In the genomic region with DNA sequence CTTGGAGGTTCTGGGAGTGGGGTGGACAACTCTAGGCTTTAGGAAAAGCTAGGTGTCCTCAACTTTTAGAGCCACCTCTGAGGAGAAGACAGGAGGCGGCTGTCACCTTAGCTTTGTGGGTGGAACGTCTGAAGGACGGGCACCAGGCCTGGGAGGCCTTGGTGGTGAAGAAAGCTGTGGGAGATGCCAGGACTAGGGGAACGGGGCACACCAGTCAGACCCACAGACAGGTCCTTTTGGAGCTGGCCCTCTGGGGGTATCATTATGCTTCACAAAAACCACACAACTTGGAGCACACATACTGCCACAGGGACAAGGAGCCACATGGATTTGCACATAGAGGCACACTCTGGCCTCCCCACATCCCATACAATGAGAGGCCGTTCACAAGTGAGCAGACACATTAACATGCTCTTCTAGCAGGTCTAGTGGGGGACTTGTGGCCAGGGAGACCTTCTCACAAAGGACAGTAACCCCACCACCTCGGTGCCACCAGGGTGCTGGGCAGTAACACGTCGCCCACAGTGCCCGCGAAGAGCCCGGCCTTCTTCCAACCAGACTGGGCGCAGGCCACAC, we compare ENCODE assay signal across 8 mouse cellular contexts. TPM values are rescaled to one million over a fixed set of nuclear protein-coding genes. Genes with fewer than 3 reads are reported as not detected.
DNase-seq lines count a peak whose midpoint lies in the region; ATAC-seq and TF ChIP-seq lines count a peak whose summit lies in the region.

No protein-coding gene starts in this region.

- peak overlapping the region; percentile 93 for H3K27ac ChIP-seq in kidney, postnatal 0 days
- peak overlapping the region; percentile 100 for H3K27ac ChIP-seq in embryonic facial prominence, embryonic 14.5 days (replicated peaks; ENCODE audit: low read depth, low read length)
- peak overlapping the region; percentile 90 for H3K27ac ChIP-seq in intestine, embryonic 14.5 days (ENCODE audit: low read depth)
- H3K27ac ChIP-seq in neural tube, embryonic 11.5 days (ENCODE audit: low read depth, low read length): peak overlapping the region; percentile 97

- H3K9ac ChIP-seq in kidney, postnatal 0 days (ENCODE audit: low read depth, low read length): peak overlapping the region; percentile 82
- H3K9ac ChIP-seq in embryonic facial prominence, embryonic 14.5 days (ENCODE audit: low read depth, low read length): peak overlapping the region; percentile 90
- peak overlapping the region; percentile 70 for H3K9ac ChIP-seq in intestine, embryonic 14.5 days (ENCODE audit: low read length)
- peak overlapping the region; percentile 84 for H3K9ac ChIP-seq in neural tube, embryonic 11.5 days (ENCODE audit: low read length)

- peak overlapping the region; percentile 74 for H3K4me3 ChIP-seq in kidney, postnatal 0 days (replicated peaks; ENCODE audit: low read depth, low read length)
- H3K4me3 ChIP-seq in embryonic facial prominence, embryonic 14.5 days (ENCODE audit: low read depth, low read length): peak overlapping the region; percentile 70
- peak overlapping the region; percentile 54 for H3K4me3 ChIP-seq in intestine, embryonic 14.5 days (ENCODE audit: low read depth, low read length)
- H3K4me3 ChIP-seq in neural tube, embryonic 11.5 days (ENCODE audit: low read depth, low read length): peak overlapping the region; percentile 51

- WGBS in kidney, postnatal 0 days: 14% methylated on average over 12 of the region's 12 CpGs
- WGBS in embryonic facial prominence, embryonic 14.5 days: 18% methylated on average over 11 of the region's 12 CpGs
- WGBS in intestine, embryonic 14.5 days: 22% methylated on average over 12 of the region's 12 CpGs
- 14% methylated on average over 12 of the region's 12 CpGs for WGBS in neural tube, embryonic 11.5 days

- no peak for DNase-seq in kidney, postnatal 0 days (ENCODE audit: low spot score)
- DNase-seq in kidney, adult 9 months: no peak
- no peak for DNase-seq in embryonic facial prominence, embryonic 14.5 days (ENCODE audit: low spot score)
- DNase-seq in intestine, embryonic 14.5 days (ENCODE audit: low spot score): peak; percentile 90
- no peak for DNase-seq in neural tube, embryonic 11.5 days (ENCODE audit: low spot score)
- DNase-seq in layer of hippocampus, adult 18-20 months (ENCODE audit: low spot score in 2 of 2): no peak
- DNase-seq in testis, postnatal 14 days (ENCODE audit: low spot score): no peak
- DNase-seq in urinary bladder, adult 2 months (ENCODE audit: low spot score): no peak

- H3K36me3 ChIP-seq in kidney, postnatal 0 days (ENCODE audit: insufficient read depth, low read length): no peaks in the 10 kb centered on the region
- H3K36me3 ChIP-seq in embryonic facial prominence, embryonic 14.5 days (ENCODE audit: control insufficient read depth, insufficient read depth, low read length): no peaks in the 10 kb centered on the region
- H3K36me3 ChIP-seq in intestine, embryonic 14.5 days (ENCODE audit: control insufficient read depth, insufficient read depth, low read length): no peaks in the 10 kb centered on the region
- no peaks in the 10 kb centered on the region for H3K36me3 ChIP-seq in neural tube, embryonic 11.5 days (ENCODE audit: control insufficient read depth, insufficient read depth, low read length)

- H3K9me3 ChIP-seq in kidney, postnatal 0 days (replicated peaks; ENCODE audit: low read length): no peaks in the 10 kb centered on the region
- no peaks in the 10 kb centered on the region for H3K9me3 ChIP-seq in embryonic facial prominence, embryonic 14.5 days (ENCODE audit: control insufficient read depth, low read length)
- no peaks in the 10 kb centered on the region for H3K9me3 ChIP-seq in intestine, embryonic 14.5 days (ENCODE audit: control insufficient read depth, low read length)
- no peaks in the 10 kb centered on the region for H3K9me3 ChIP-seq in neural tube, embryonic 11.5 days (ENCODE audit: control insufficient read depth, low read length)

- no peak for TF ChIP-seq CTCF in kidney, postnatal 0 days (IDR thresholded peaks at IDR 0.05; ENCODE audit: low read depth)

- H3K27me3 ChIP-seq in kidney, postnatal 0 days (ENCODE audit: insufficient read depth, low read length): no peaks in the 10 kb centered on the region
- H3K27me3 ChIP-seq in embryonic facial prominence, embryonic 14.5 days (replicated peaks; ENCODE audit: control insufficient read depth, insufficient read depth, low read length): no peaks in the 10 kb centered on the region
- 0 out of 2 replicates have a peak, but pooled peaks cover 2% of the 10 kb centered on the region for H3K27me3 ChIP-seq in intestine, embryonic 14.5 days (replicated peaks; ENCODE audit: control insufficient read depth, insufficient read depth, low read length)
- H3K27me3 ChIP-seq in neural tube, embryonic 11.5 days (ENCODE audit: control insufficient read depth, insufficient read depth, low read length): peaks cover 5% of the 10 kb centered on the region; the same call in 1 of the 2 replicates

- peak overlapping the region; percentile 55 for H3K4me2 ChIP-seq in kidney, postnatal 0 days (ENCODE audit: low read length)
- H3K4me2 ChIP-seq in embryonic facial prominence, embryonic 14.5 days (ENCODE audit: low read depth, low read length): peak overlapping the region; percentile 79
- H3K4me2 ChIP-seq in intestine, embryonic 14.5 days (ENCODE audit: low read length): peak overlapping the region; percentile 76
- peak overlapping the region; percentile 70 for H3K4me2 ChIP-seq in neural tube, embryonic 11.5 days (ENCODE audit: low read depth)

- no peak for ATAC-seq in kidney, postnatal 0 days (replicated peaks; ENCODE audit: low FRiP score, low read depth)
- no peak for ATAC-seq in embryonic facial prominence, embryonic 14.5 days (ENCODE audit: low read depth)
- ATAC-seq in intestine, embryonic 14.5 days (replicated peaks; ENCODE audit: low FRiP score, low TSS enrichment, low read depth): no peak
- peak; percentile 8; the same call in 1 of the 2 replicates for ATAC-seq in neural tube, embryonic 11.5 days (ENCODE audit: insufficient read depth, low FRiP score, low TSS enrichment)

- H3K4me1 ChIP-seq in kidney, postnatal 0 days (replicated peaks; ENCODE audit: insufficient read depth, low read length): peaks cover 38% of the 10 kb centered on the region
- H3K4me1 ChIP-seq in embryonic facial prominence, embryonic 14.5 days (ENCODE audit: control insufficient read depth, insufficient read depth, low read length): peaks cover 43% of the 10 kb centered on the region
- H3K4me1 ChIP-seq in intestine, embryonic 14.5 days (replicated peaks; ENCODE audit: control insufficient read depth, insufficient read depth, low read length): peaks cover 47% of the 10 kb centered on the region
- peaks cover 58% of the 10 kb centered on the region for H3K4me1 ChIP-seq in neural tube, embryonic 11.5 days (ENCODE audit: control insufficient read depth, insufficient read depth, low read length)

RNA-seq across cellular contexts. Expression of a gene that starts 17.6 kb away (rescaled TPM):
- polyA plus RNA-seq in kidney, postnatal 0 days (2015; fragmentation: Nextera tagmentation; extraction: Ambion mirVana): 26.0 and 27.6 TPM in 2 replicates
- 21.2 and 23.4 TPM in 2 replicates for polyA plus RNA-seq in embryonic facial prominence, embryonic 14.5 days (2014; fragmentation: Nextera tagmentation; extraction: Ambion mirVana)
- 8.6 and 10.6 TPM in 2 replicates for polyA plus RNA-seq in intestine, embryonic 14.5 days (2014; fragmentation: Nextera tagmentation; extraction: Ambion mirVana)
- polyA plus RNA-seq in neural tube, embryonic 11.5 days (2014; fragmentation: Nextera tagmentation; extraction: Ambion mirVana): 10.3 and 13.0 TPM in 2 replicates
- 10 to 100 TPM; 60.8 to 64.9 TPM for total RNA-seq in layer of hippocampus, adult 18-20 months (2021)
- polyA plus RNA-seq in urinary bladder, adult 2 months (2012; rRNA removed): 30.2 and 34.5 TPM in 2 replicates

RNA-seq across cellular contexts. Expression of a gene that starts 20.0 kb away (rescaled TPM):
- 16.4 and 19.7 TPM in 2 replicates for polyA plus RNA-seq in kidney, postnatal 0 days (2015; fragmentation: Nextera tagmentation; extraction: Ambion mirVana)
- polyA plus RNA-seq in embryonic facial prominence, embryonic 14.5 days (2014; fragmentation: Nextera tagmentation; extraction: Ambion mirVana): 48.9 and 54.7 TPM in 2 replicates
- 26.2 and 27.5 TPM in 2 replicates for polyA plus RNA-seq in intestine, embryonic 14.5 days (2014; fragmentation: Nextera tagmentation; extraction: Ambion mirVana)
- 43.7 and 49.3 TPM in 2 replicates for polyA plus RNA-seq in neural tube, embryonic 11.5 days (2014; fragmentation: Nextera tagmentation; extraction: Ambion mirVana)
- 10 to 100 TPM; 87.4 to 93.2 TPM for total RNA-seq in layer of hippocampus, adult 18-20 months (2021)
- polyA plus RNA-seq in urinary bladder, adult 2 months (2012; rRNA removed): 80.3 and 83.2 TPM in 2 replicates

RNA-seq across cellular contexts. Expression of a gene that starts 26.9 kb away (rescaled TPM):
- polyA plus RNA-seq in kidney, postnatal 0 days (2015; fragmentation: Nextera tagmentation; extraction: Ambion mirVana): 74.4 and 79.6 TPM in 2 replicates
- 83.7 and 96.3 TPM in 2 replicates for polyA plus RNA-seq in embryonic facial prominence, embryonic 14.5 days (2014; fragmentation: Nextera tagmentation; extraction: Ambion mirVana)
- polyA plus RNA-seq in intestine, embryonic 14.5 days (2014; fragmentation: Nextera tagmentation; extraction: Ambion mirVana): 97.6 and 98.4 TPM in 2 replicates
- 136 and 147 TPM in 2 replicates for polyA plus RNA-seq in neural tube, embryonic 11.5 days (2014; fragmentation: Nextera tagmentation; extraction: Ambion mirVana)
- 10 to 100 TPM; 82.5 to 83.6 TPM for total RNA-seq in layer of hippocampus, adult 18-20 months (2021)
- polyA plus RNA-seq in urinary bladder, adult 2 months (2012; rRNA removed): 44.5 and 50.0 TPM in 2 replicates

RNA-seq across cellular contexts. Expression of a gene that starts 47.6 kb away (rescaled TPM):
- 0.12 and 0.19 TPM in 2 replicates for polyA plus RNA-seq in kidney, postnatal 0 days (2015; fragmentation: Nextera tagmentation; extraction: Ambion mirVana)
- not detected in 2 replicates for polyA plus RNA-seq in embryonic facial prominence, embryonic 14.5 days (2014; fragmentation: Nextera tagmentation; extraction: Ambion mirVana)
- polyA plus RNA-seq in intestine, embryonic 14.5 days (2014; fragmentation: Nextera tagmentation; extraction: Ambion mirVana): 0.15 TPM in 1 of 2 replicates, not detected in the other
- polyA plus RNA-seq in neural tube, embryonic 11.5 days (2014; fragmentation: Nextera tagmentation; extraction: Ambion mirVana): not detected in 2 replicates
- total RNA-seq in layer of hippocampus, adult 18-20 months (2021): not detected
- polyA plus RNA-seq in urinary bladder, adult 2 months (2012; rRNA removed): not detected in 2 replicates
